Mouse (Mus musculus): ENCODE results near the gene Il31ra.

GRCm38 (mm10) chr13:112540616-112541015 lies 53.5 kb downstream of the Il31ra start:
- TF ChIP-seq CTCF (IDR thresholded peaks at IDR 0.05; ENCODE audit: low read depth, low read length) (no peak), POLR2A (IDR thresholded peaks at IDR 0.05; ENCODE audit: borderline replicate concordance, low read depth, low read length) (no peak)

Data from bone marrow macrophage, adult 2 months (primary cell).